Mouse (Mus musculus): ENCODE data around the gene Slc24a3. TPM values are rescaled to one million over a fixed set of nuclear protein-coding genes. Genes with fewer than 3 reads are reported as not detected.

The Slc24a3 gene
- polyA plus RNA-seq, 1 experiment = 66.1 TPM

- TF ChIP-seq FLI1 (IDR thresholded peaks at IDR 0.05; ENCODE audit: low read length) (no peak), GATA1 (IDR thresholded peaks at IDR 0.05; ENCODE audit: borderline replicate concordance, low read length) (no peak)
- H3K36me3 ChIP-seq (replicated peaks; ENCODE audit: low read length) = peaks cover 34% of the 10 kb centered on the region
- no peaks in the 10 kb centered on the region for H3K27me3 ChIP-seq (replicated peaks)
- no peak overlapping the region for H3K4me3 ChIP-seq (replicated peaks)
- no peaks in the 10 kb centered on the region for H3K9me3 ChIP-seq
- H3K4me1 ChIP-seq = peaks cover 22% of the 10 kb centered on the region
Measured at GRCm38 (mm10) chr2:145299914-145300699, 132.6 kb downstream of the Slc24a3 start.

GRCm38 (mm10) chr2:145307231-145307883, 139.8 kb downstream of the Slc24a3 start:
- H3K9me3 ChIP-seq = peaks cover 3% of the 10 kb centered on the region; the same call in 1 of the 2 replicates
- TF ChIP-seq GATA1 (IDR thresholded peaks at IDR 0.05; ENCODE audit: borderline replicate concordance, low read length) = no peak
- no peak for TF ChIP-seq FLI1 (IDR thresholded peaks at IDR 0.05; ENCODE audit: low read length)
- H3K27me3 ChIP-seq (replicated peaks) = no peaks in the 10 kb centered on the region
- H3K4me1 ChIP-seq = peaks cover 27% of the 10 kb centered on the region
- no peak overlapping the region for H3K4me3 ChIP-seq (replicated peaks)
- peaks cover 23% of the 10 kb centered on the region for H3K36me3 ChIP-seq (replicated peaks; ENCODE audit: low read length)

- H3K4me1 ChIP-seq = peaks cover 56% of the 10 kb centered on the region
- peaks cover 7% of the 10 kb centered on the region for H3K9me3 ChIP-seq
- peaks cover 29% of the 10 kb centered on the region for H3K36me3 ChIP-seq (replicated peaks; ENCODE audit: low read length)
- TF ChIP-seq GATA1 (IDR thresholded peaks at IDR 0.05; ENCODE audit: borderline replicate concordance, low read length) = no peak
- no peak for TF ChIP-seq FLI1 (IDR thresholded peaks at IDR 0.05; ENCODE audit: low read length)
- H3K4me3 ChIP-seq (replicated peaks) = no peak overlapping the region
- H3K27me3 ChIP-seq (replicated peaks) = no peaks in the 10 kb centered on the region
Measured at GRCm38 (mm10) chr2:145318916-145319315, 151.4 kb downstream of the Slc24a3 start.

- no peak for TF ChIP-seq FLI1 (IDR thresholded peaks at IDR 0.05; ENCODE audit: low read length)
- H3K9me3 ChIP-seq = peaks cover 12% of the 10 kb centered on the region
- no peaks in the 10 kb centered on the region for H3K27me3 ChIP-seq (replicated peaks)
- H3K4me1 ChIP-seq = peaks cover 49% of the 10 kb centered on the region
- no peak overlapping the region for H3K4me3 ChIP-seq (replicated peaks)
- peaks cover 27% of the 10 kb centered on the region for H3K36me3 ChIP-seq (replicated peaks; ENCODE audit: low read length)
Measured at GRCm38 (mm10) chr2:145321287-145321686, 153.7 kb downstream of the Slc24a3 start.

DNA sequence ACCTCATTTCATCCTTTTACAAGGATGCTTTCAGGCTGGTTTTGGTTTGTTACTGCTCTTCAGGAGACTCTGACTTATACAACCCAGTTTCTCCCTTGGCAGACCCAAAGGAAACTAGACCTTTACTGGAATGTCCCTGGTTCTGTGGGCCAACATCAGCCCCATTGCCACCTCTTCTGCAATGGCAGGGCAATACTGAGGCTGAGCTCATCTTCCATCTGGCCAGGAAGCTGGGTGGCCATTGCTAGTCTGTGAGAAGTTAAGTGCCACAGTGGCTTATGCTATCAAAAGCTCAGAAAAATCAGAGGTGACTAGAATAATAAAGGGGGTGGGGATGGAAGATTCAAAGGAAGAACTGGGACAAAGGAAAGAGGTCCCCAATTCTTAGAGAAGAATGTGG, 154.2 kb downstream of the Slc24a3 start:
- Histone ChIP-seq H3K36me3 (replicated peaks; ENCODE audit: low read length) (peaks cover 27% of the 10 kb centered on the region), H3K9me3 (peaks cover 12% of the 10 kb centered on the region), H3K4me1 (peaks cover 50% of the 10 kb centered on the region), H3K27me3 (replicated peaks) (no peaks in the 10 kb centered on the region), H3K4me3 (replicated peaks) (no peak overlapping the region)
- TF ChIP-seq GATA1 (IDR thresholded peaks at IDR 0.05; ENCODE audit: borderline replicate concordance, low read length) (no peak), FLI1 (IDR thresholded peaks at IDR 0.05; ENCODE audit: low read length) (no peak)

GRCm38 (mm10) chr2:145324477-145324876, 156.9 kb downstream of the Slc24a3 start:
- Histone ChIP-seq H3K27me3 (replicated peaks) (no peaks in the 10 kb centered on the region), H3K4me1 (peaks cover 42% of the 10 kb centered on the region), H3K4me3 (replicated peaks) (no peak overlapping the region), H3K9me3 (peaks cover 12% of the 10 kb centered on the region), H3K36me3 (replicated peaks; ENCODE audit: low read length) (peaks cover 27% of the 10 kb centered on the region)
- TF ChIP-seq GATA1 (IDR thresholded peaks at IDR 0.05; ENCODE audit: borderline replicate concordance, low read length) = no peak
- TF ChIP-seq FLI1 (IDR thresholded peaks at IDR 0.05; ENCODE audit: low read length) = no peak

DNA sequence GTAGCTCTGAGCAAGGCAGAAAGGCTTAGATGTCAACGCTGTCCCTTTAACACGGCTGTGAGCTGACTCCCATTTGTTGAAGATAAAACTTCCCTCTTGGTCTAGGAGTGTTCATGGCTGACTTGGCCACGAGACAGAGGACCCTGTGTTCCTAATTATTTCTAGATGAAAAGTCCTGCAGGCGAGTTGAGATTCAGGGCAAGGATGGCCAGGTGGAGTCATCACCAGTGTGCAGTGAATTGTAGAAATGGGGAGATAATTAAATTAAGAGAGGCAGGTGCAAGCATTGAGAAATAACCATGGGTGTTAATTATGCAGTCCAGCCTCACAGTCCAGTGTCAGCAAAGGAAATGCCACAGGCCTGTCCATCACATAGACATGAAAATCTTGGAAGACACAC, 158.3 kb downstream of the Slc24a3 start:
- TF ChIP-seq FLI1 (IDR thresholded peaks at IDR 0.05; ENCODE audit: low read length) (no peak), GATA1 (IDR thresholded peaks at IDR 0.05; ENCODE audit: borderline replicate concordance, low read length) (no peak)
- Histone ChIP-seq H3K4me3 (replicated peaks) (no peak overlapping the region), H3K4me1 (peaks cover 44% of the 10 kb centered on the region), H3K9me3 (peaks cover 12% of the 10 kb centered on the region), H3K27me3 (replicated peaks) (no peaks in the 10 kb centered on the region), H3K36me3 (replicated peaks; ENCODE audit: low read length) (peaks cover 29% of the 10 kb centered on the region)

DNA sequence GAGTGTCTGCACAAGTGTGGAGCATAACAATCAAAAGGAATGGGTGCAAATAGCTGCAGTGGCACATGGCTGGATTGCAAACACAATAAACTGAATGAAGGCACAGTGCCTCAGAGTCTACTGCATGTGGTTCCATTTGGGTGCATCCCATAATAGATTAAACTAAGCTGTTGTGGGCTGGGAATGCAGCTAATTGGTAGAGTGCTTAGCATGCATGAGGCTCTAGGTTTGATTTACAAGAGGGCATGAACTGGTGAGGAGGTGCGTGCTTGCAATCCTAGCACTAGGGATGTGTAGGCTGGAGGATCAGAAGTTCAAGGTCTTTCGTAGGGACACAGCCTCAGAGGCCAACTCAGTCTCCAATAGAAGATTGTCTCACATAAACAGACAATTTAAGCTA, 159.0 kb downstream of the Slc24a3 start:
- H3K9me3 ChIP-seq = peaks cover 12% of the 10 kb centered on the region
- peaks cover 30% of the 10 kb centered on the region for H3K36me3 ChIP-seq (replicated peaks; ENCODE audit: low read length)
- H3K4me1 ChIP-seq = peaks cover 43% of the 10 kb centered on the region
- no peak overlapping the region for H3K4me3 ChIP-seq (replicated peaks)
- TF ChIP-seq FLI1 (IDR thresholded peaks at IDR 0.05; ENCODE audit: low read length) = no peak
- H3K27me3 ChIP-seq (replicated peaks) = no peaks in the 10 kb centered on the region

GRCm38 (mm10) chr2:145329756-145330155, 162.2 kb downstream of the Slc24a3 start:
- TF ChIP-seq FLI1 (IDR thresholded peaks at IDR 0.05; ENCODE audit: low read length) (no peak), GATA1 (IDR thresholded peaks at IDR 0.05; ENCODE audit: borderline replicate concordance, low read length) (no peak)
- no peaks in the 10 kb centered on the region for H3K9me3 ChIP-seq
- H3K4me1 ChIP-seq = peaks cover 36% of the 10 kb centered on the region
- H3K36me3 ChIP-seq (replicated peaks; ENCODE audit: low read length) = peaks cover 8% of the 10 kb centered on the region
- H3K27me3 ChIP-seq (replicated peaks) = no peaks in the 10 kb centered on the region
- no peak overlapping the region for H3K4me3 ChIP-seq (replicated peaks)

- peaks cover 8% of the 10 kb centered on the region for H3K36me3 ChIP-seq (replicated peaks; ENCODE audit: low read length)
- H3K4me1 ChIP-seq = peaks cover 27% of the 10 kb centered on the region
- H3K27me3 ChIP-seq (replicated peaks) = no peaks in the 10 kb centered on the region
- H3K4me3 ChIP-seq (replicated peaks) = no peak overlapping the region
- TF ChIP-seq FLI1 (IDR thresholded peaks at IDR 0.05; ENCODE audit: low read length) = no peak
- no peak for TF ChIP-seq GATA1 (IDR thresholded peaks at IDR 0.05; ENCODE audit: borderline replicate concordance, low read length)
- H3K9me3 ChIP-seq = no peaks in the 10 kb centered on the region
Measured at GRCm38 (mm10) chr2:145331525-145331924, 164.0 kb downstream of the Slc24a3 start.
